Mouse (Mus musculus): ENCODE measurements around the gene Ugt1a8. TPM values are rescaled to one million over a fixed set of nuclear protein-coding genes. Genes with fewer than 3 reads are reported as not detected.
"Not testable (repeated sequence)": the region's sequence is repeated elsewhere in the genome, so short reads cannot be mapped to it uniquely, and the experiment has no call there.

Gene Ugt1a8
- polyA plus RNA-seq, 1 experiment from 2014 or later, result not detected

DNA sequence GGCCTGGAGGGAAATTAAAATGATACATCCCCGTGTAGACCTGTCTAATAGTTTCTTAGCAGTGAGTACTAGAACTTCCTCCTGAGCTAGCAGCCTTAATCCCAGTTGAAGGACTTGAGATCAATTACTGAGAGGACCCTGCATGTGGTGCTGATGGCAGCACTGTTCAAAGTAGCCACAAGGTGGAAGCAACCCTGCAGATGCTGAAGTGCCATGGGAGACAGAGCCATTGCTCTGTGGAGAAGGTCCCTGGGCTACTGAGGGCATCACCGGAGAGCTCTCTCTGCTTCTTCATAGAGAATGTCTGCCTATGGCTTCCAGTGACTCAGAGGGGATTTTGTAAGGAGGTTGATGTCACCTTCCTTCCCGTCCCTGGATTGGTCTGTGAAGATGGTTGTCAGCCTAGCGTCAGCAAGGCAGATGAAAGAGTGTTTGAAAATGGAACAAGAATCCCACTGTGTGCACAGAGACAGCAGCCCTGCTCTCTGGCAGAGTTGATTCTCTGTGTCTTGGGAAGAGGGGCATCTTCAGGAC lies 38.3 kb downstream of the Ugt1a8 start:
- not testable (repeated sequence) for H3K27ac ChIP-seq; H3K9me3 ChIP-seq; DNase-seq (ENCODE audit: low spot score); H3K4me3 ChIP-seq; H3K36me3 ChIP-seq; H3K4me1 ChIP-seq; H3K27me3 ChIP-seq (ENCODE audit: insufficient read depth, poor library complexity, severe bottlenecking)
- 67% methylated on average over 4 of the region's 4 CpGs for WGBS

DNA sequence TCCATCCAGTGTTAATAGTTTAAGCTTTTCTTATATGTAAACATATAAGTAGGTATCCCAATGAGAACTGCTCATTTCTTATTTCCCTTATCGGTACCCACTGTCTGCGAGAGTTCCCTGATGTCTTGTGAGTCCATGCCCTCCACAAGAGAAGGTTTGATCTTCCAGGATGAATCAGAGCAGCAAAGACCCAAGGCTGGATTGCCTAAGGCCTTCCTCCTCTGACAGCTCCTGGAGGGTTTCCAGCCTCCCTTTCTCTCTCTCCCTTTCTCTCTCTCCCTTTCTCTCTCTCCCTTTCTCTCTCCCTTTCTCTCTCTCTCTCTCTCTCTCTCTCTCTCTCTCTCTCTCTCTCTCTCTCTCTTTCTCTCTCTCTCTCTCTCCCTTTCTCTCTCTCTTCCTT lies 41.5 kb downstream of the Ugt1a8 start:
- not testable (repeated sequence) for H3K9me3 ChIP-seq; H3K4me3 ChIP-seq; H3K27me3 ChIP-seq (ENCODE audit: insufficient read depth, poor library complexity, severe bottlenecking); H3K4me1 ChIP-seq; H3K27ac ChIP-seq; DNase-seq (ENCODE audit: low spot score); H3K36me3 ChIP-seq
- 85% methylated on average over 2 of the region's 2 CpGs for WGBS

DNA sequence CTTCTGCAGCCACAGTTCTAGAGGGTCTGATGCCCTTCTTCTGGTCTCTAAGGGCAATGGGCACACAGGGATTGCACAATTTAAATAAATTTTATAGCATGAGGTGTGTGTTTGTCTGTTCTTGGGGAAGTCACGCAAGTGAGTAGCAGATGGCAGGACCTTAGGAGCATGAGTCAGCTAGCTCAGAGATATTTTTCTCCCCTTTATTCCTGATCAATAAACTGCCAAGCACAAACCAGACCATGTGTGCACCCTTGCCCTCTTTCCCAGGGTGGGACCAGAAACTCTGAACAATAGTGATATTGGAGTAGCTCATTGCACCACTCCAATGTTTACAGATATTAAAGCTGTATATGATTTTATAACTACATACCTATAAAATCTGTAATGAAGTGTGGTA lies 42.6 kb downstream of the Ugt1a8 start:
- H3K36me3 ChIP-seq; H3K4me1 ChIP-seq; H3K9me3 ChIP-seq; H3K4me3 ChIP-seq; DNase-seq (ENCODE audit: low spot score); H3K27me3 ChIP-seq (ENCODE audit: insufficient read depth, poor library complexity, severe bottlenecking); H3K27ac ChIP-seq: not testable (repeated sequence)
- WGBS, result 88% methylated on average over 1 of the region's 1 CpGs

DNA sequence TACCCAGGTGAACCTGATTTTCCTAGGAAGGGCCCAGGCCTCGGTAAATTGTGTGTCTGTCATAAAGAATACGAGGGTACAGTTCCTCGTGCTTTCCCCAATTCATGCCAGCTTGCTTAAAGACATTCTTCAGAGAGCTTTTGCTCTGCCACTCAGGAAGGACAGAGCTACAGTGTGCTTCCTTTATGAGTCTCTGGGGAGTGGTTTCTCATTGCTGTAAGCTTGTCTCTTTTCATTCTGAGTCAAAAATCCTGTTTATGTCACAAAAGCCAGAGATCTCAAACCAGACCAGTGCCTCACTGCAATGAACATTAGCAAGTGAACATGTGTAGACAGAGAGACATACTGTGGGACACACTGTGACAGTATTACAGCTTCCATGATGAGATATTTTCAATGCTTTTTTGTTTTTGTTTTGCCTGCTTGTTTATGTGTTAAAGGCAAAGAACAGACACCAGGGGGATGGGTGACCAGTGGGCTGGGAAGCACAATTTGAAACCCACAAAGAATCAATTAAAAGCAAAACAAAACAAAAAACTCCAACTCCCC lies 46.4 kb downstream of the Ugt1a8 start:
- no peaks in the 10 kb centered on the region for H3K9me3 ChIP-seq
- WGBS, result 71% methylated on average over 3 of the region's 3 CpGs
- DNase-seq (ENCODE audit: low spot score), result no peak
- H3K36me3 ChIP-seq, result no peaks in the 10 kb centered on the region
- 0 out of 2 replicates have a peak, but pooled peaks cover 3% of the 10 kb centered on the region for H3K4me1 ChIP-seq
- H3K4me3 ChIP-seq, result no peak overlapping the region
- no peaks in the 10 kb centered on the region for H3K27me3 ChIP-seq (ENCODE audit: insufficient read depth, poor library complexity, severe bottlenecking)
- H3K27ac ChIP-seq, result no peak overlapping the region

DNA sequence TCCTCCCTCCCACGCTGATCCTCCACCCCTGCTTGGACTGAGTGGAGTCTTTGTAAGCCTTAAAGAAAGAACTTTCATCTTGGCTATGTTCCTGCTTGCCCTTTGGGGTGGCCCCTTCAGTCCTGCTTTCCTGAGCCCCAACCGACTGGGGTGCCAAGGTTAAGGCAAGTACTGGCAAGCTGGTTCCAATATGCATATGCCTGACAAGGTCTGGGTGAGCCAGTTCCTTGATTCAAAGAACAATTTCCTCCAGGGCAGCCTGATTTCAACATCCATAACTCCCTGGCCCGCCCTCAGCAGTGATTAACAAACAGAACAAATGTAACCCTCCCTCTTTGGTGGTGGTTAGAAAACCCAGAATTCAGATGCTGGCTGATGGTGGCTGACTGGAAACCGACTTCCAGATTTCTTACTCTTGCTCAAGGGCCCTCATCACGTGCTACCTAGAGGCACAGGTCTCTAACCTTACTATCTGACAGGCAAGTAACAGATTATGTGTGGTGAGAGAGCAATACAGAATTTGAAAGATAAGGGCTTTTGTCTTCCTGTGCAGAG lies 46.9 kb downstream of the Ugt1a8 start, which contains the start of gene Ugt1a6a:
TSS of gene Ugt1a6a (plus strand) at position 353 of the 555 bp plus-strand sequence.
- not testable (repeated sequence) for DNase-seq (ENCODE audit: low spot score)

DNA sequence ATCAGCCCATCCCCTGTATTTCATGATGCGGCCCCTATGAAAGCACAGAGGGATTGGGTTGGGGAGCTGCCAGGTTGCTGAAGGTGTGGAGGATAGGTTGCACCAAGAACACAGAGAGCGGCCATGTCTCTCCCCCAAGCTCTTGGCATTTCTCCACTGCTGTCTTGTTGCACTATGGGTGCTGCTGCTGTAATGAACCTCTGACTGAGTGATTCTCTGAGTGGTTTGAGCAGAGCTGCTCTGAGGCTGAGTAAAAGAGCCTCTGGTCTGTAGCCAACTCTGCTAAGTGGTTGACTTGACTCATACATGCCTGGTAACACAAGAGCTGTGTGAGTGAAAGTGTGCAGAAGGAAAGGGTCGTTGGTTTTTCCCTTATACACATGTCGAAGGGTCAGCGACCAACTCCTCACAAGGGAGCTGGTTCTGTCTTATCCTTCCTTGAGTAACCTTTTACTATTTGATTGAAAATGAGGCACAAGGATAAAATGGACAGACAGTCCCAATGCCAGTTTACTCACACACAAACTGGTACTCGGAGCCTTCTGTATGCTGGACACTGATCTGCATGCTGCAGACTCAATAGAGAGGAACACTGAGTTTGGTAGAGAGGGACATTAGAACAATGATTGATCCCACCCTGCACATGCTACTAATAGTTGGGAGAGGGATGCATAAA lies 47.8 kb downstream of the Ugt1a8 start:
- not testable (repeated sequence) for H3K36me3 ChIP-seq; DNase-seq (ENCODE audit: low spot score); H3K27ac ChIP-seq; H3K4me3 ChIP-seq; H3K27me3 ChIP-seq (ENCODE audit: insufficient read depth, poor library complexity, severe bottlenecking); H3K4me1 ChIP-seq; H3K9me3 ChIP-seq
- WGBS, result 83% methylated on average over 6 of the region's 6 CpGs

More for the DNA sequence above, 46.9 kb downstream of the Ugt1a8 start, which contains the start of gene Ugt1a6a:
- not testable (repeated sequence) for H3K4me3 ChIP-seq; H3K9me3 ChIP-seq; H3K27me3 ChIP-seq (ENCODE audit: insufficient read depth, poor library complexity, severe bottlenecking); H3K36me3 ChIP-seq; H3K27ac ChIP-seq; H3K4me1 ChIP-seq
- WGBS, result 49% methylated on average over 5 of the region's 5 CpGs

DNA sequence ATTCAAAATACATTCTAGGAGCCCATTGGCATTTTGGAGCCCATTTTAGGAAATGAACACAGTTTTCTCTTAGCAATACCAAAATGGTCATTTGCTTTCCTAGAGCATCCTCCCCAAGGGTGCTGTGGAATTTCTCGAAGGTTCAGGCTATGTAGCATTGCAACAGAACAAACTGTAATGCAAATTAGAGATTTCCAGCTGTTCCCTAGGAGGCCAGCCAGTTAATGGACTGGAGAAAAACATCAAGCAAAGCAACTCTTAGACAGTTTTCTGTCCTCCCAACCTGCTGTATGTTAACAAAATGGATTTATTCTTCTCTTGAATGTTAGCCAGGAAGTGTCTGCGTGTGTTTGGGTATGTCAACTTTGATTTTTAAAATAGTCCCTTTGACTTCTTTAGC lies 49.0 kb downstream of the Ugt1a8 start:
- 0 out of 2 replicates have a peak, but pooled peaks cover 3% of the 10 kb centered on the region for H3K4me1 ChIP-seq
- no peaks in the 10 kb centered on the region for H3K36me3 ChIP-seq
- H3K27me3 ChIP-seq (ENCODE audit: insufficient read depth, poor library complexity, severe bottlenecking), result no peaks in the 10 kb centered on the region
- H3K9me3 ChIP-seq, result no peaks in the 10 kb centered on the region
- no peak for DNase-seq (ENCODE audit: low spot score)
- no peak overlapping the region for H3K4me3 ChIP-seq
- 79% methylated on average over 2 of the region's 2 CpGs for WGBS
- no peak overlapping the region for H3K27ac ChIP-seq

DNA sequence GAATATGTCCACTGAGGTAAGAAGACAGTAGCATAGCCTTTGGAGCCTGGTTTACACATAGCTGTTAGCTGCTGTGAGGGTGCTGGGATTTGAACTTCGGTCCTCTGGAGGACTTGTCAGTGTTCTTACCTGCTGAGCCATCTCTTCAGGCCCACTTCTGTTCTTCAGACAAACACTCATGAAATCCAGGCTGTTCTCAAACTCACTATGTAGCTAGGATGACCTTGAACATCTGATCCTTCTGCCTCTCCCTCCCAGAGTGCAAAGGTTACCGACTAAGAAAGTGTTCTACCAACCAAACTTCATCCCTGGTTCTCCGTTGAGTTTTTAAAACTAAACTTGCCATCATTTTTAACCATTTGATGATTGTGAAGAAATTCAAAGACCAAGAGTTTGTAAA lies 49.7 kb downstream of the Ugt1a8 start:
- no peak overlapping the region for H3K27ac ChIP-seq
- H3K36me3 ChIP-seq, result no peaks in the 10 kb centered on the region
- H3K9me3 ChIP-seq, result no peaks in the 10 kb centered on the region
- 0 out of 2 replicates have a peak, but pooled peaks cover 3% of the 10 kb centered on the region for H3K4me1 ChIP-seq
- no peak overlapping the region for H3K4me3 ChIP-seq
- 84% methylated on average over 3 of the region's 3 CpGs for WGBS
- DNase-seq (ENCODE audit: low spot score), result no peak
- H3K27me3 ChIP-seq (ENCODE audit: insufficient read depth, poor library complexity, severe bottlenecking), result no peaks in the 10 kb centered on the region

DNA sequence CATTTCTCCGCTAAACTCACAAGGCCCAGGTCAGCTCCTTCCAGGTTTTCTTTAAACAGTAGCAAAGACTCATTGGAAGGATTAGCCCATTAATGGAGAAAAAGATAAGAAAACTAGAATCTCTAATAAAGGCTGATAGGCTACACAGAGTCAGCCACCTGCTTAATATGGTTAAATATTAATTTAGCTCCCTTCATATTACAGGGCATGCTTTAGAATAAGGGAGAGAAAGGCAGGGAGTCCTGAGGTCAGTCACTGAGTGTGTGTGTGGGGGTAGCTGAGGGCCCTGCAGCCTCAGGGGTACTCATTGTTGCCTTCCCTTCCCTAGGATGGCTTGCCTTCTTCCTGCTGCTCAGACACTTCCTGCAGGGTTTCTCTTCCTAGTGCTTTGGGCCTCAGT lies 50.5 kb downstream of the Ugt1a8 start:
- H3K36me3 ChIP-seq, result no peaks in the 10 kb centered on the region
- WGBS, result 86% methylated on average over 1 of the region's 1 CpGs
- no peak overlapping the region for H3K4me3 ChIP-seq

DNA sequence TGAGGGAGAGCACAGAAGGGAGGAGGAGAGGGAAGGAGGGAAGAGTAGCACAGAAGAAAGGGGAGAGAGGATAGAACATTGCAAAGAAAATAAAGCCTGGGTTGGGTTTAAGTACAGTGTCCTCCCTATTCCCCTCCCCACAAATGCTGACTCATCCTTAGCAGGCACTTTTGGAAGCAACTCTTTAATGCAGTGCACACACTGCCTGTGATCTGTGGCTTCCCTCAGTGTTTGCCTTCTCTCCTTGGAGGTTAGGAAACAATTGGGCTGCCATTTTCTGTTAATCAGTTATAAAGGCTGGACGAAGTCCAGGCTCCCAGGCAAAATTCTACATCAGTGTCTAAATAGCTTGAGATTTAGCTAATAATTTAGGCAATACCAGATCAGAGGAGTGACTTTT lies 52.9 kb downstream of the Ugt1a8 start:
- H3K27ac ChIP-seq; H3K4me1 ChIP-seq; H3K27me3 ChIP-seq (ENCODE audit: insufficient read depth, poor library complexity, severe bottlenecking); DNase-seq (ENCODE audit: low spot score); H3K9me3 ChIP-seq; H3K36me3 ChIP-seq; H3K4me3 ChIP-seq: not testable (repeated sequence)
- WGBS, result 57% methylated on average over 1 of the region's 1 CpGs

More for the DNA sequence above, 50.5 kb downstream of the Ugt1a8 start:
- Histone ChIP-seq H3K27me3 (ENCODE audit: insufficient read depth, poor library complexity, severe bottlenecking) (no peaks in the 10 kb centered on the region), H3K9me3 (no peaks in the 10 kb centered on the region), H3K4me1 (0 out of 2 replicates have a peak, but pooled peaks cover 3% of the 10 kb centered on the region), H3K27ac (no peak overlapping the region)
- DNase-seq (ENCODE audit: low spot score), result no peak

DNA sequence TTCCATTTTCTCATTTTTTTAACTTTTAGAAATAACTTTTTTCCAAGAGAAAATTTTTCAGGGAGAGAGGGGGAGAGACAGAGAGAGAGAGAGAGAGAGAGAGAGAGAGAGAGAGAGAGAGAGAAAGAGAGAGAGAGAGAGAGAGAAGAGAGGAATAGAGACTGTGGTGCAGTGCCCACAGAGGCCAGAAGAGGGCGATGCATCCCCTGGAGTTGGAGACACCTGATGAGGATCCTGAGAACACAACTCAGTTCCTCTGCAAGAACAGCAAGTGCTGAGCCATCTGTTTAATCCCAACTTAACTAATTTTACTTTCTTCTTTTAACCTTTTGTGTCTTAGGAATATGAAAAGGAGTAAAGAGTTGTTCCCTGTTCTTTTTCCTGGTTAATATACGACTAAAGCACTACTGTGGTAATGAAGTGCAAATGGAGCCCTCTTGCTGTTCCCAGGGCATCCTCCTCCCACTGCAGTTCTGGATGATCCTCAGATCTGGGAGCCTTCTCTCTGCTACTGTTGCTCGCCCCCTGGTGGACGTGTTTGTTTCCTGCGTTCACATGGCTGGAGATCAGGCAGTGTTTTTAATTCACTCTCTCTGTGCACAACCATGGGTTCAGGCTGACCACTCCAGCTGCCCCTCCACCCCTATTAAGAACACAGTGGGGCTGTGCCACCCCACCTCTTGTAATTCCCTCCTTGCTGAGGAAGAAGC lies 56.5 kb downstream of the Ugt1a8 start:
- not testable (repeated sequence) for H3K27me3 ChIP-seq (ENCODE audit: insufficient read depth, poor library complexity, severe bottlenecking); H3K27ac ChIP-seq; H3K36me3 ChIP-seq; DNase-seq (ENCODE audit: low spot score); H3K4me3 ChIP-seq; H3K4me1 ChIP-seq; H3K9me3 ChIP-seq
- WGBS, result 6% methylated on average over 5 of the region's 5 CpGs

DNA sequence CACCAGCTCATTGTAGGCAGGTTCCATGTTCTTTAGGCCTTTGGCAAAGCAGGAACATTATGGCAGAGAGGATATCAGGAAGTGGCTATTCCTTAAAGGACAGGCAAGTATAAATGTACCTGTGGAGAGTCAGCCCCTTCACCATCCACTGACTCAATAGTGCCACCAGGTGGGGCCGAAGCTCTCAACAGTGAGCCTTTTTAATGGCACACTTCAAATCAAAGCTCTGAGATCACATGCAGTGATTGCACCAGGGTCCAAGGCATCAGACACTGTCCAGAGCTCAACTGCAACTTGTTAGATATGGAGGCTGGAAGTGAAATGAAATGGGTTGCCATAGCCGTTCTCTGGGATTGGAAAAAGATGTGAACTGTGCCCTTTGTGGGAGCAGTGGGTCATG lies 57.7 kb downstream of the Ugt1a8 start:
- not testable (repeated sequence) for H3K27me3 ChIP-seq (ENCODE audit: insufficient read depth, poor library complexity, severe bottlenecking); H3K9me3 ChIP-seq; H3K4me1 ChIP-seq; H3K4me3 ChIP-seq; DNase-seq (ENCODE audit: low spot score); H3K27ac ChIP-seq; H3K36me3 ChIP-seq
- WGBS, result 59% methylated on average over 2 of the region's 2 CpGs

DNA sequence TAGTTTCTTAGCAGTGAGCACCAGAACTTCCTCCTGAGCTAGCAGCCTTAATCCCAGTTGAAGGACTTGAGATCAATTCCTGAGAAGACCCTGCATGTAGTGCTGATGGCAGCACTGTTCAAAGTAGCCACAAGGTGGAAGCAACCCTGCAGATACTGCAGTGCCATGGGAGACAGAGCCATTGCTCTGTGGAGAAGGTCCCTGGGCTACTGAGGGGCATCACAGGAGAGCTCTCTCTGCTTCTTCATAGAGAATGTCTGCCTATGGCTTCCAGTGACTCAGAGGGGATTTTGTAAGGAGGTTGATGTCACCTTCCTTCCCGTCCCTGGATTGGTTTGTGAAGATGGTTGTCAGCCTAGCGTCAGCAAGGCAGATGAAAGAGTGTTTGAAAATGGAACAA lies 62.5 kb downstream of the Ugt1a8 start:
- not testable (repeated sequence) for H3K4me3 ChIP-seq; H3K4me1 ChIP-seq; H3K36me3 ChIP-seq; H3K9me3 ChIP-seq; H3K27ac ChIP-seq; DNase-seq (ENCODE audit: low spot score); H3K27me3 ChIP-seq (ENCODE audit: insufficient read depth, poor library complexity, severe bottlenecking)
- WGBS, result 74% methylated on average over 2 of the region's 2 CpGs
